Mouse (Mus musculus): ENCODE results near the gene Aqr.

The Aqr gene

GRCm38 (mm10) chr2:114060071-114060591 is 126.7 kb downstream of the Aqr start:
- DNase-seq (ENCODE audit: low spot score), result no peak

- no peak for DNase-seq (ENCODE audit: low spot score)
These were observed 127.2 kb downstream of the Aqr start for GRCm38 (mm10) chr2:114059608-114060007.

GRCm38 (mm10) chr2:114058226-114058796 is 128.5 kb downstream of the Aqr start:
- no peak for DNase-seq (ENCODE audit: low spot score)

GRCm38 (mm10) chr2:114057303-114057853 is 129.4 kb downstream of the Aqr start:
- peak; percentile 3 for DNase-seq (ENCODE audit: low spot score)

- no peak for DNase-seq (ENCODE audit: low spot score)
These were observed 132.7 kb downstream of the Aqr start for GRCm38 (mm10) chr2:114054129-114054528.

GRCm38 (mm10) chr2:114052696-114053598 is 133.9 kb downstream of the Aqr start, which contains the start of gene Actc1:
TSS of gene Actc1 (minus strand) at chr2:114053548.
- DNase-seq (ENCODE audit: low spot score), result no peak

GRCm38 (mm10) chr2:114051871-114052241 is 135.0 kb downstream of the Aqr start:
- no peak for DNase-seq (ENCODE audit: low spot score)

Data from yolk sac, embryonic 10.5 days (tissue).